Mouse (Mus musculus): ENCODE data around the gene Plk2. TPM values are rescaled to one million over a fixed set of nuclear protein-coding genes. Genes with fewer than 3 reads are reported as not detected.
A peak's percentile ranks its signal among the peaks of the same experiment; 100 is the strongest.
"Not testable (repeated sequence)": the region's sequence is repeated elsewhere in the genome, so short reads cannot be mapped to it uniquely, and the experiment has no call there.

Plk2 gene
- 121 and 139 TPM in 2 replicates for polyA plus RNA-seq (2015; fragmentation: Nextera tagmentation; extraction: Ambion mirVana)

DNA sequence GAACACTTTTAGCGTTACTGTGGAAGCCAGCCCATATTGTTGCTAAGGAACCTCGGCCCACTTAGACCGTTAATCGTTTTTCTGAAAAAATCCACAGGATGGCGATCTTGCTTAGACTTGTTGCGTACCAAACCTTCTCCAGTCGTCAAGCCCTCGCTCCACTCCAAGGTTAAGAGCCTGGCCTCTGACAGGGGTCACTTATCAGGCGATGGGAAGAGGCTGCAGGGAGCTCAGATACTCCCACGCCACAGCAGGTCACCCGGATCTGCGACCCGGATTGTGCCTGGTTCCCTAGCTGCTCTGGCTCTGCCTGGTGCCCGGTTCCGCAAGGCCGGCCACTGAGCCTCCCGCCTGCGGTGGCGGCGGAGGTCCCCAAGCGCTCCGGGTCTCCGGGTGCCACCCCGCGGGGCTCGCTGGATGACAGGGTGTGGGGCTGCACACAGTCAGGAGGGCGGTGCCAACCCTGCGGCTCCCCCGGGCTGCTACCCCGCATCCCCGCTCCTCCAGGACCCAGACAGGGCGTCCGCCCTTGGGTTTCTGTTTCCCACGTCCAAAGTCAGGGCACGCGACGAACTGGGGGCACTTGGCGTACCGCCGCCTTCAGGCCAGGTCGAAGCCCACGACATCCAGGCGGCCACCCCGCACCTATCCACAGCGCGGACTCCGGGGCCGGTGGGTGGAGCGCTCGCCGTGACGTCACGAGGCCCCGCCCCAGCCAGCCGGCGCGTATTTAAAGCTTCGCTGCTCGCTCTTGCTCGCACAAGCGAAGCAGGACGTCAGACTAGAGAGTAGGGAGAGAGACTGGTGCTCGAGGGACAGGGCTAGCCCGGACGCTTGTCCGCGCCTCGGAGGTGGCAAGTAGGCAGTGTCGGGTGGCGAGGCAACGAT, at the start of gene Plk2:
Plk2 (plus strand) TSS at position 756 of the 888 bp plus-strand sequence.
- ATAC-seq (ENCODE audit: low FRiP score) = peak; percentile 96
- peaks cover under 1% of the 10 kb centered on the region; the same call in 1 of the 2 replicates for H3K9me3 ChIP-seq
- H3K27me3 ChIP-seq = no peaks in the 10 kb centered on the region
- WGBS = under 1% methylated on average over 70 of the region's 71 CpGs
- peak within 1 kb of the TSS; percentile 76 for H3K4me3 ChIP-seq
- H3K27ac ChIP-seq = peak within 1 kb of the TSS; percentile 93
- H3K36me3 ChIP-seq = peaks cover 23% of the 10 kb centered on the region
- H3K4me2 ChIP-seq = peak within 1 kb of the TSS; percentile 96
- peaks cover 25% of the 10 kb centered on the region for H3K4me1 ChIP-seq (replicated peaks)
- peak within 1 kb of the TSS; percentile 97 for H3K9ac ChIP-seq

- WGBS = 20% methylated on average over 7 of the region's 7 CpGs
- Histone ChIP-seq H3K27me3 (no peaks in the 10 kb centered on the region), H3K27ac (peak overlapping the region; percentile 76), H3K4me1 (replicated peaks) (peaks cover 7% of the 10 kb centered on the region), H3K9me3 (no peaks in the 10 kb centered on the region), H3K36me3 (no peaks in the 10 kb centered on the region), H3K4me3 (no peak overlapping the region), H3K9ac (no peak overlapping the region), H3K4me2 (no peak overlapping the region)
- ATAC-seq (ENCODE audit: low FRiP score) = peak; percentile 59; the same call in 1 of the 2 replicates
Measured at GRCm38 (mm10) chr13:110346707-110347106, 48.1 kb upstream of the Plk2 start.

DNA sequence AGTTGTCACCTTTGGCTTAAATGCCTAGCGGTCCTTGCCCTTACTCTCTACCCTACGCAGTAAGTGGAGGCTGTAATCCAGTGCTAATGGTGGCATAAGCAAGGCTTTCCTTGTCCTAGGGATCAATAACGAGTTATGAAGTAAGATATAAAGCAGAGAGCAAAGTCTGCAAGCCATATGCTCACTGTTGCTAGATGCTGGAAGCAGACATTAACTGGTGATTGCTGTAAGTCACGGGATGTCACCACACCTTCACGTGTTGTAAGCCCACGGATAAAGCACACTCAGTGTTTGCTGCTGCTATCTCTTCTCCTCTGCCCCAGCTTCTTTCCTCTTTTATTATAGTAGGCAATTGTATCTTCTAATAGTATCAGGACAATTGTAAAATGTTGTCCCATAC, 43.8 kb upstream of the Plk2 start:
- peaks cover 7% of the 10 kb centered on the region for H3K4me1 ChIP-seq (replicated peaks)
- ATAC-seq (ENCODE audit: low FRiP score) = no peak
- no peak overlapping the region for H3K9ac ChIP-seq
- 91% methylated on average over 6 of the region's 6 CpGs for WGBS
- no peak overlapping the region for H3K27ac ChIP-seq
- no peak overlapping the region for H3K4me2 ChIP-seq
- H3K4me3 ChIP-seq = no peak overlapping the region
- no peaks in the 10 kb centered on the region for H3K27me3 ChIP-seq
- no peaks in the 10 kb centered on the region for H3K9me3 ChIP-seq
- H3K36me3 ChIP-seq = no peaks in the 10 kb centered on the region

GRCm38 (mm10) chr13:110356941-110357340, 37.9 kb upstream of the Plk2 start, which contains the start of gene Gapt:
TSS of gene Gapt (minus strand) at chr13:110357199.
- no peaks in the 10 kb centered on the region for H3K9me3 ChIP-seq
- 91% methylated on average over 2 of the region's 2 CpGs for WGBS
- no peak within 1 kb of the TSS for H3K4me2 ChIP-seq
- no peak for ATAC-seq (ENCODE audit: low FRiP score)
- H3K4me1 ChIP-seq (replicated peaks) = peaks cover 3% of the 10 kb centered on the region; the same call in 1 of the 2 replicates
- no peak within 1 kb of the TSS for H3K4me3 ChIP-seq
- no peaks in the 10 kb centered on the region for H3K36me3 ChIP-seq
- no peak within 1 kb of the TSS for H3K9ac ChIP-seq
- no peak within 1 kb of the TSS for H3K27ac ChIP-seq
- no peaks in the 10 kb centered on the region for H3K27me3 ChIP-seq

DNA sequence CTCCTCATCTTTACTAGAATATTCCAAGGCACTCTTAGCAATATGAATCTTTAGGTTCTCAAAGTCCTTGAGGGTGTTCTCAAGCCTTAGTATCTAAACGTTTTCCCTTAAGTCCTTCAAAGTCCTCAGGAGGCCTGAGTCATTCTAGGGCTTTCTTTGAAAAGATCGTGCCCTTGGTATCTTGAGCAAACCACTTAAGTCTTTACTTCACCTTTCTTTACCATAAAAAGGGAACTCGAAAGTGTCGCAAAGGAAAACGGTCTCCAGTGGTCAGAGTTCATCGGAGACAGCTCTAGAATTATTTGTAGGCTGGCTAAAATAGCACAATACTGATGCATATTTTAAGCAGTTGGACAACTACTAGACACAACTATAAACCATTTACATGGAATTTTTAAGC, 31.1 kb upstream of the Plk2 start:
- Histone ChIP-seq H3K36me3 (no peaks in the 10 kb centered on the region), H3K9me3 (no peaks in the 10 kb centered on the region), H3K9ac (no peak overlapping the region), H3K4me1 (replicated peaks) (peaks cover 2% of the 10 kb centered on the region; the same call in 1 of the 2 replicates), H3K4me2 (no peak overlapping the region), H3K4me3 (no peak overlapping the region), H3K27me3 (no peaks in the 10 kb centered on the region), H3K27ac (no peak overlapping the region)
- 86% methylated on average over 6 of the region's 6 CpGs for WGBS
- ATAC-seq (ENCODE audit: low FRiP score) = no peak

DNA sequence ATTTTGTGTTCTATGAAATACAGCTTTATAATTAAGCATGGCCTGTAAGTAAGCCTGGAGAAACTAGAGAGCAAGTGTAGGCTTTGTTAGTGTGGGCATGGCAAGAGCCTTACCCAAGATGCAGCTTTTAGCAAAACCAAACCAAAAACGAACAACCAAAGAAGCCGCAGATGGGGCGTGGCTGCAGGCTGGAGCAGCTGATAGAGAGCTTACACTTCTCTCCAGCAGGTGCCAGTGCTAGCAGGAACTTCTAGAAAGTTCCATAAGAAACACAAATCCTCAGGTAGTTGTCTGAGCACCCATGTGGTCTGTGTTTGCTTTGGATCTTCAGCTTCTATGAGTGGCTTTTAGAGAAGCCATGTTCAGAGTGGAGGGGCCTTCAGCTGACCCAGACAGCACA, 28.4 kb upstream of the Plk2 start:
- 97% methylated on average over 3 of the region's 3 CpGs for WGBS
- Histone ChIP-seq H3K4me2 (no peak overlapping the region), H3K4me1 (replicated peaks) (peaks cover 2% of the 10 kb centered on the region; the same call in 1 of the 2 replicates), H3K9me3 (0 out of 2 replicates have a peak, but pooled peaks cover 2% of the 10 kb centered on the region), H3K9ac (no peak overlapping the region), H3K27ac (no peak overlapping the region), H3K27me3 (no peaks in the 10 kb centered on the region), H3K4me3 (no peak overlapping the region), H3K36me3 (no peaks in the 10 kb centered on the region)
- no peak for ATAC-seq (ENCODE audit: low FRiP score)

DNA sequence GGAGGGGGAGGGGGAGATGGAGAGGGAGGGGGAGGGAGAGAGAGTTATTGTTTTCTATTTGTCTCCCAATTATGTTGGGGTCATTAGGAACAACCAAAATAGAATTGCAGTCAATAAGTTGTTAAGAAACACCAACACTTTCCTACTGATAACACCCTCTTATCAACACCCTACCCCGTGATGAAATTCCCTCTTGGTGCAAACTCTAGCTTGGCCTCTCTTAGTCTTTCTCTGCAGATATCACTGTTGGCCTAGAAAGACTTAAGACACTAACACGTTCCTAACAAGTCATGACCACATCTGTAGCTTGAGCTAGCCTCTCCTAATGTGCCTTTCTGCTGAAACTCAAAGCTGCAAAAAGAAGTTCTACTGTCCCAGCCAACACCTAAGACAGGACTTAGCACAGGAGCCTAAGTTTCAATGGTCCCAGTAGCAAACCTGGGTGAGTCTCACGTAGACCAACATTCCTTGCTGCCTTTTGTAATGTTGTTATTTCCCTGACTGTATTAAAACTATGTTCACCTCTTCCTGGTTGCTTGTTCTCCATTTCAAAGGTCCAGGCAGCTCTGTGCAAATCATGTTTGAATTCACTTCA, 26.8 kb upstream of the Plk2 start:
- ATAC-seq (ENCODE audit: low FRiP score) = peak; percentile 33; the same call in 1 of the 2 replicates
- H3K9me3 ChIP-seq = 0 out of 2 replicates have a peak, but pooled peaks cover 3% of the 10 kb centered on the region
- H3K4me3 ChIP-seq = no peak overlapping the region
- H3K4me1 ChIP-seq (replicated peaks) = peaks cover 2% of the 10 kb centered on the region; the same call in 1 of the 2 replicates
- no peaks in the 10 kb centered on the region for H3K27me3 ChIP-seq
- H3K27ac ChIP-seq = no peak overlapping the region
- no peak overlapping the region for H3K4me2 ChIP-seq
- H3K36me3 ChIP-seq = no peaks in the 10 kb centered on the region
- no peak overlapping the region for H3K9ac ChIP-seq
- 95% methylated on average over 3 of the region's 3 CpGs for WGBS

DNA sequence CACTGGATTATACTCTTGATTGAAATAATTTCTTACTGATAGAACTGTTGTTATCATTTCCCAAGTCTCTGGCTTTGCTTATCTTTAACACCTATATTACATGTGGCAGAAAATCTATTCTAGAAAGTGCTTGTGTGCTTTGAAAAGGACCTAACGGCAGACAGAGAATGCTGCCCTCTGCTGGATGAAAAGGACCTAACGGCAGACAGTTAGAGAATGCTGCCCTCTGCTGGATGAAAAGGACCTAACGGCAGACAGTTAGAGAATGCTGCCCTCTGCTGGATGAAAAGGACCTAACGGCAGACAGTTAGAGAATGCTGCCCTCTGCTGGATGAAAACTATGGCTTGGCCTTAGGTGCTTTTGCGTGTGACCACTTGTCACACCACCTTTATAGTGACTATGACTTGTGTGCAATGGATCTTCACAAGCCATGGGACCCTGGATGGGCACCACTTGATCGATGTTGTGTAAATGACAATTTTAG, 26.2 kb upstream of the Plk2 start:
- WGBS = 47% methylated on average over 6 of the region's 6 CpGs
- H3K27ac ChIP-seq = not testable (repeated sequence)

DNA sequence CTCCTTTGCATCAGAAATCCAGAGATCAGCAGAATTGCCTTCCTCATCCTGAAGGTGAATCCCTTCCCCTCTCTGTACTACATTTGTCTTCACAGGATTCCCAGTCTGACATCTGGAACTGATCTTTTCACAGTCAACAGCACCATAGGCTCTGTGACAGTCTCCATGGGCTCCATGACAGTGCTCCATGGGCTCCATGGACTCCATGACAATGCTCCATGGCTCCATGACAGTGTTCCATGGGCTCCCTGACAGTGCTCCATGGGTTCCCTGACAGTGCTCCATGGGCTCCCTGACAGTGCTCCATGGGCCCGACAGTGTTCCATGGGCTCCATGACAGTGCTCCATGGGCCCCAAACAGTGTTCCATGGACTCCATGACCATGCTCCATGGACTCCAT, 25.2 kb upstream of the Plk2 start:
- H3K27me3 ChIP-seq = no peaks in the 10 kb centered on the region
- H3K9ac ChIP-seq = no peak overlapping the region
- 0 out of 2 replicates have a peak, but pooled peaks cover 3% of the 10 kb centered on the region for H3K9me3 ChIP-seq
- peaks cover 2% of the 10 kb centered on the region; the same call in 1 of the 2 replicates for H3K4me1 ChIP-seq (replicated peaks)
- no peaks in the 10 kb centered on the region for H3K36me3 ChIP-seq
- ATAC-seq (ENCODE audit: low FRiP score) = peak; percentile 29; the same call in 1 of the 2 replicates
- whole genome bisulfite sequencing = 88% methylated on average over 1 of the region's 1 CpGs
- no peak overlapping the region for H3K4me2 ChIP-seq
- no peak overlapping the region for H3K4me3 ChIP-seq
- no peak overlapping the region for H3K27ac ChIP-seq

More for the DNA sequence above, 26.2 kb upstream of the Plk2 start:
- H3K4me3 ChIP-seq; H3K27me3 ChIP-seq; H3K9ac ChIP-seq; H3K36me3 ChIP-seq; H3K9me3 ChIP-seq; H3K4me1 ChIP-seq (replicated peaks); H3K4me2 ChIP-seq: not testable (repeated sequence)
- ATAC-seq (ENCODE audit: low FRiP score) = peak; percentile 57

- Histone ChIP-seq H3K27ac (no peak overlapping the region), H3K9me3 (no peaks in the 10 kb centered on the region), H3K9ac (no peak overlapping the region), H3K4me2 (no peak overlapping the region), H3K4me1 (replicated peaks) (no peaks in the 10 kb centered on the region), H3K36me3 (no peaks in the 10 kb centered on the region), H3K4me3 (no peak overlapping the region), H3K27me3 (no peaks in the 10 kb centered on the region)
- 19% methylated on average over 5 of the region's 5 CpGs for WGBS
- 0 out of 2 replicates have a peak, but pooled peaks have one; percentile 66 for ATAC-seq (ENCODE audit: low FRiP score)
Measured at GRCm38 (mm10) chr13:110382447-110382901, 12.4 kb upstream of the Plk2 start.

- H3K27me3 ChIP-seq = no peaks in the 10 kb centered on the region
- ATAC-seq (ENCODE audit: low FRiP score) = no peak
- no peak overlapping the region for H3K27ac ChIP-seq
- peaks cover 2% of the 10 kb centered on the region; the same call in 1 of the 2 replicates for H3K9me3 ChIP-seq
- no peak overlapping the region for H3K4me2 ChIP-seq
- H3K9ac ChIP-seq = no peak overlapping the region
- WGBS = 74% methylated on average over 6 of the region's 6 CpGs
- no peaks in the 10 kb centered on the region for H3K4me1 ChIP-seq (replicated peaks)
- no peaks in the 10 kb centered on the region for H3K36me3 ChIP-seq
- H3K4me3 ChIP-seq = no peak overlapping the region
Measured at GRCm38 (mm10) chr13:110384514-110384913, 10.3 kb upstream of the Plk2 start.

DNA sequence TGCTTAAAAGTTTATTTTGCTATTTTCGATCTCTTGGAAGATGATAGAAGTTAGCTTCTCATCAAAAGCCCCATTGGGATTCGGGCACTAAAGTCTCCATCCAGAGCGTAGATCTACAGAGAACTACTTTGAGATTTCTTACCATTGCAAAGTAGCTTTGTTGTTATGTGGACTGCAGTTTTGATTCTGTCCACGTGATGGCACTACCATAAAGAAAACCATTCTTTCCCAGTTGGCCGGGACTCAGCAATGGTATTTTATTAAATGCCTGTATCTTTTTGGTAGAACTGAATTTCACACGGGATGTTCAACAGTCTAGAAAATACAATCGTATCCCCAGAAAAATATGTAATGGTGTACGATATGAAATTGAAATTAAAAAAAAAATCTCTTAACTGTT, 2.6 kb upstream of the Plk2 start:
- no peak for ATAC-seq (ENCODE audit: low FRiP score)
- Histone ChIP-seq H3K9me3 (peaks cover 3% of the 10 kb centered on the region; the same call in 1 of the 2 replicates), H3K4me3 (no peak overlapping the region), H3K27ac (no peak overlapping the region), H3K36me3 (no peaks in the 10 kb centered on the region), H3K4me2 (no peak overlapping the region), H3K9ac (no peak overlapping the region), H3K27me3 (no peaks in the 10 kb centered on the region), H3K4me1 (replicated peaks) (peaks cover 4% of the 10 kb centered on the region)
- WGBS = 21% methylated on average over 8 of the region's 8 CpGs
